Comparison of ENCODE assay signal across 15 mouse cellular contexts in the genomic region with DNA sequence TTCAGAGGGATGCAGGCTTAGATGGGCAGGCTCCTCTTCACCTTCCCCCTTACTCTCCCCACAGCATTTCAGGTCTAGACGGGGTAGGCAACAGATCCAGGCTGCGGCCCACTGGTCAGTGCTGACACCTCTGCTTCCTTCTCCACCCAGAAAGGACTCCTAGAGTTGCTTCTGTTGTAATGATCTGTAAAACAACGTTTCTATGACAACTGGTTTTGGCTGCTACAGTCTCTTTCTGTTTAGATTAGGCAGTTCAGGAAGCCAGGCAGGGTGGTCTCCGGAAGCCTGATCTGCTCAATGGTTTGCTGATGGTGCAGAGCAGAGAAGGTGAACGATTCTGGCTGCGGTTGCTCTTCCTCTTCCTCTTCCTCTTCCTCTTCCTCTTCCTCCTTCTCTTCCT. TPM values are rescaled to one million over a fixed set of nuclear protein-coding genes. Genes with fewer than 3 reads are reported as not detected.
DNase-seq lines count a peak whose midpoint lies in the region; ATAC-seq and TF ChIP-seq lines count a peak whose summit lies in the region.
"Had no signal": no experiment of that assay in that cellular context is flagged by ENCODE, and none has a peak within 500 bp of the region (broad histone marks: within the 10 kb centered on the region; RNA-seq: fewer than 3 reads in every experiment).

No protein-coding gene starts in this region.

- no peaks in the 10 kb centered on the region for H3K9me3 ChIP-seq in hindbrain, embryonic 10.5 days
- no peaks in the 10 kb centered on the region for H3K9me3 ChIP-seq in hindbrain, embryonic 14.5 days (ENCODE audit: control insufficient read depth, low read length)
- no peaks in the 10 kb centered on the region for H3K9me3 ChIP-seq in liver, embryonic 12.5 days (replicated peaks)
- no peaks in the 10 kb centered on the region for H3K9me3 ChIP-seq in stomach, embryonic 15.5 days
- H3K9me3 ChIP-seq: midbrain, embryonic 15.5 days had no signal

- no peak for TF ChIP-seq POLR2A in thymus, adult 2 months (IDR thresholded peaks at IDR 0.05; ENCODE audit: control insufficient read depth, extremely low read depth, insufficient read depth, low read length, poor library complexity)

- intact Hi-C loops in gastrocnemius, adult 2 months (cut with DNase I) = no loop called here

- H3K4me2 ChIP-seq in hindbrain, embryonic 14.5 days (replicated peaks) = no peak overlapping the region
- H3K4me2 ChIP-seq in liver, embryonic 12.5 days = no peak overlapping the region
- no peak overlapping the region for H3K4me2 ChIP-seq in stomach, embryonic 15.5 days
- H3K4me2 ChIP-seq: midbrain, embryonic 15.5 days had no signal

- no peak for TF ChIP-seq CTCF in thymus, adult 2 months (IDR thresholded peaks at IDR 0.05; ENCODE audit: borderline replicate concordance, control insufficient read depth, extremely low read depth, insufficient read depth, low read length, poor library complexity)
- no peak for TF ChIP-seq CTCF in gastrocnemius, adult 2 months (IDR thresholded peaks at IDR 0.05)

- H3K4me1 ChIP-seq in hindbrain, embryonic 10.5 days (replicated peaks) = peaks cover 33% of the 10 kb centered on the region
- H3K4me1 ChIP-seq in hindbrain, embryonic 14.5 days (replicated peaks; ENCODE audit: control insufficient read depth, insufficient read depth, low read length) = no peaks in the 10 kb centered on the region
- H3K4me1 ChIP-seq in thymus, adult 2 months (replicated peaks; ENCODE audit: control insufficient read depth, insufficient read depth, low read length) = peaks cover 43% of the 10 kb centered on the region
- H3K4me1 ChIP-seq in liver, embryonic 12.5 days = peaks cover 81% of the 10 kb centered on the region
- H3K4me1 ChIP-seq in stomach, embryonic 15.5 days = peaks cover 23% of the 10 kb centered on the region

- no peak for DNase-seq in hindbrain, embryonic 10.5 days (ENCODE audit: low spot score)
- no peak for DNase-seq in hindbrain, embryonic 14.5 days (ENCODE audit: low spot score)
- DNase-seq in thymus, adult 2 months = no peak
- no peak for DNase-seq in thymus, postnatal 10 days (ENCODE audit: low spot score in 2 of 2)
- no peak for DNase-seq in left cerebral cortex, adult 11 months (ENCODE audit: low spot score)
- no peak for DNase-seq in gastrocnemius, adult 2 months
- DNase-seq: adrenal gland, adult 2 months; cerebellum, adult 9-11 months; gastrocnemius, postnatal 25 days; kidney, postnatal 36 days; left cerebral cortex, postnatal 4 days; thymus, postnatal 4 days had no signal

- H3K9ac ChIP-seq in hindbrain, embryonic 14.5 days = no peak overlapping the region
- H3K9ac ChIP-seq in liver, embryonic 12.5 days = no peak overlapping the region
- no peak overlapping the region for H3K9ac ChIP-seq in stomach, embryonic 15.5 days
- H3K9ac ChIP-seq: midbrain, embryonic 15.5 days had no signal

- H3K4me3 ChIP-seq in hindbrain, embryonic 10.5 days = no peak overlapping the region
- no peak overlapping the region for H3K4me3 ChIP-seq in hindbrain, embryonic 14.5 days (replicated peaks; ENCODE audit: low read length)
- no peak overlapping the region for H3K4me3 ChIP-seq in thymus, adult 2 months (ENCODE audit: control insufficient read depth, insufficient read depth, low read length)
- no peak overlapping the region for H3K4me3 ChIP-seq in liver, embryonic 12.5 days
- H3K4me3 ChIP-seq in stomach, embryonic 15.5 days (replicated peaks) = no peak overlapping the region
- no peak overlapping the region for H3K4me3 ChIP-seq in gastrocnemius, adult 2 months
- H3K4me3 ChIP-seq: midbrain, embryonic 15.5 days had no signal

- no peak for ATAC-seq in hindbrain, embryonic 14.5 days (ENCODE audit: low FRiP score)
- ATAC-seq in liver, embryonic 12.5 days = no peak
- 0 out of 2 replicates have a peak, but pooled peaks have one; percentile 5 for ATAC-seq in stomach, embryonic 15.5 days (ENCODE audit: insufficient read depth, low FRiP score, low read depth)
- ATAC-seq: midbrain, embryonic 15.5 days had no signal

- no peaks in the 10 kb centered on the region for H3K36me3 ChIP-seq in hindbrain, embryonic 10.5 days
- no peaks in the 10 kb centered on the region for H3K36me3 ChIP-seq in hindbrain, embryonic 14.5 days (replicated peaks; ENCODE audit: control insufficient read depth, insufficient read depth)
- H3K36me3 ChIP-seq in thymus, adult 2 months (ENCODE audit: control insufficient read depth, insufficient read depth, low read length) = no peaks in the 10 kb centered on the region
- no peaks in the 10 kb centered on the region for H3K36me3 ChIP-seq in liver, embryonic 12.5 days
- H3K36me3 ChIP-seq in stomach, embryonic 15.5 days = no peaks in the 10 kb centered on the region
- H3K36me3 ChIP-seq: midbrain, embryonic 15.5 days had no signal

- H3K27ac ChIP-seq in hindbrain, embryonic 10.5 days = peak overlapping the region; percentile 29; the same call in 1 of the 2 replicates
- H3K27ac ChIP-seq in hindbrain, embryonic 14.5 days = no peak overlapping the region
- H3K27ac ChIP-seq in thymus, adult 2 months (ENCODE audit: control insufficient read depth, insufficient read depth, low read length) = peak overlapping the region; percentile 8; the same call in 1 of the 2 replicates
- 0 out of 2 replicates have a peak overlapping the region, but pooled peaks have one; percentile 12 for H3K27ac ChIP-seq in liver, embryonic 12.5 days
- H3K27ac ChIP-seq in stomach, embryonic 15.5 days = no peak overlapping the region
- no peak overlapping the region for H3K27ac ChIP-seq in gastrocnemius, adult 2 months
- H3K27ac ChIP-seq: midbrain, embryonic 15.5 days had no signal

- 77% methylated on average over 6 of the region's 6 CpGs for WGBS in hindbrain, embryonic 10.5 days
- 69% methylated on average over 6 of the region's 6 CpGs for WGBS in hindbrain, embryonic 14.5 days
- 11% methylated on average over 6 of the region's 6 CpGs for WGBS in thymus, adult 2 months
- WGBS in liver, embryonic 12.5 days (ENCODE audit: insufficient replicate concordance) = 18% methylated on average over 6 of the region's 6 CpGs
- WGBS in stomach, embryonic 15.5 days = 38% methylated on average over 6 of the region's 6 CpGs

- no peaks in the 10 kb centered on the region for H3K27me3 ChIP-seq in hindbrain, embryonic 10.5 days (ENCODE audit: insufficient read depth, poor library complexity, severe bottlenecking)
- no peaks in the 10 kb centered on the region for H3K27me3 ChIP-seq in hindbrain, embryonic 14.5 days (ENCODE audit: control insufficient read depth, insufficient read depth, low read length)
- no peaks in the 10 kb centered on the region for H3K27me3 ChIP-seq in thymus, adult 2 months (ENCODE audit: control insufficient read depth, insufficient read depth, low read length)
- no peaks in the 10 kb centered on the region for H3K27me3 ChIP-seq in liver, embryonic 12.5 days (replicated peaks)
- no peaks in the 10 kb centered on the region for H3K27me3 ChIP-seq in stomach, embryonic 15.5 days (replicated peaks)
- H3K27me3 ChIP-seq: midbrain, embryonic 15.5 days had no signal

RNA-seq across cellular contexts. Expression of a gene that starts 23.6 kb away (rescaled TPM):
- 90.0 and 118 TPM in 2 replicates for polyA plus RNA-seq in hindbrain, embryonic 10.5 days (2016; fragmentation: Nextera tagmentation; extraction: Ambion mirVana)
- 352 and 396 TPM in 2 replicates for polyA plus RNA-seq in hindbrain, embryonic 14.5 days (2014; fragmentation: Nextera tagmentation; extraction: Ambion mirVana)
- 56.6 and 80.8 TPM in 2 replicates for polyA plus RNA-seq in thymus, adult 2 months (2012; rRNA removed)
- polyA plus RNA-seq in liver, embryonic 12.5 days (2016; fragmentation: Nextera tagmentation; extraction: Ambion mirVana) = 33.0 and 36.2 TPM in 2 replicates
- polyA plus RNA-seq in stomach, embryonic 15.5 days (2015; fragmentation: Nextera tagmentation; extraction: Ambion mirVana) = 60.0 and 63.1 TPM in 2 replicates
- 10 to 100 TPM; 12.7 to 22.8 TPM for total RNA-seq in gastrocnemius, adult 2 months (2021)

RNA-seq across cellular contexts. Expression of a gene that starts 42.8 kb away (rescaled TPM):
- 4.2 and 4.7 TPM in 2 replicates for polyA plus RNA-seq in hindbrain, embryonic 10.5 days (2016; fragmentation: Nextera tagmentation; extraction: Ambion mirVana)
- not detected in 2 replicates for polyA plus RNA-seq in hindbrain, embryonic 14.5 days (2014; fragmentation: Nextera tagmentation; extraction: Ambion mirVana)
- polyA plus RNA-seq in thymus, adult 2 months (2012; rRNA removed) = 0.07 and 0.20 TPM in 2 replicates
- 0.05 TPM in 1 of 2 replicates, not detected in the other for polyA plus RNA-seq in liver, embryonic 12.5 days (2016; fragmentation: Nextera tagmentation; extraction: Ambion mirVana)
- polyA plus RNA-seq in stomach, embryonic 15.5 days (2015; fragmentation: Nextera tagmentation; extraction: Ambion mirVana) = 0.43 and 0.44 TPM in 2 replicates
- total RNA-seq in gastrocnemius, adult 2 months (2021) = not detected
- total RNA-seq: adrenal gland, adult 2 months; gastrocnemius, postnatal 25 days; left cerebral cortex, postnatal 4 days had no signal
- polyA plus RNA-seq: adrenal gland, adult 2 months; midbrain, embryonic 15.5 days had no signal

RNA-seq across cellular contexts. Expression of a gene that starts 49.3 kb away (rescaled TPM):
- 1.6 and 6.5 TPM in 2 replicates for polyA plus RNA-seq in hindbrain, embryonic 10.5 days (2016; fragmentation: Nextera tagmentation; extraction: Ambion mirVana)
- 0.25 and 0.40 TPM in 2 replicates for polyA plus RNA-seq in hindbrain, embryonic 14.5 days (2014; fragmentation: Nextera tagmentation; extraction: Ambion mirVana)
- 5.7 and 6.5 TPM in 2 replicates for polyA plus RNA-seq in thymus, adult 2 months (2012; rRNA removed)
- 2.6 and 2.9 TPM in 2 replicates for polyA plus RNA-seq in liver, embryonic 12.5 days (2016; fragmentation: Nextera tagmentation; extraction: Ambion mirVana)
- polyA plus RNA-seq in stomach, embryonic 15.5 days (2015; fragmentation: Nextera tagmentation; extraction: Ambion mirVana) = 15.9 and 19.2 TPM in 2 replicates
- under 1 TPM; 0.13 to 0.45 TPM for total RNA-seq in gastrocnemius, adult 2 months (2021)

Comparison
In these comparisons a context has a peak if more than half of its experiments do, and no peak if none do; other contexts are left out.
1. H3K27ac ChIP-seq: peak in hindbrain, embryonic 10.5 days (single experiment), thymus, adult 2 months (single experiment) and liver, embryonic 12.5 days (single experiment); none in hindbrain, embryonic 14.5 days (single experiment), stomach, embryonic 15.5 days (single experiment) and gastrocnemius, adult 2 months (single experiment).